Mouse (Mus musculus) embryonic facial prominence, embryonic 12.5 days (tissue): ENCODE data around the gene Cyp2d26. TPM values are rescaled to one million over a fixed set of nuclear protein-coding genes. Genes with fewer than 3 reads are reported as not detected.

Experiments used
- ATAC-seq: fragments of 200-750 bp; cut with Nextera tagmentation; 2 replicates; pipeline ENCODE4 v1.8.0; 2017; ENCODE audit not compliant: insufficient number of reproducible peaks, insufficient read depth, low FRiP score, low TSS enrichment
- H3K27ac ChIP-seq: fragments of 300-500 bp; sonication (generic); 2 replicates; pipeline ENCODE4 v1.5.1; 2016; ENCODE audit warnings: mild to moderate bottlenecking
- H3K27me3 ChIP-seq: fragments of 300-500 bp; sonication (generic); 2 replicates; pipeline ENCODE4 v1.6.1; 2016; ENCODE audit warnings: mild to moderate bottlenecking, moderate library complexity
- H3K36me3 ChIP-seq: fragments of 300-500 bp; sonication (generic); 2 replicates; pipeline ENCODE4 v1.6.1; 2016; ENCODE audit warnings: mild to moderate bottlenecking
- H3K4me1 ChIP-seq: fragments of 300-500 bp; sonication (generic); 2 replicates; pipeline ENCODE4 v1.6.1; 2016
- H3K4me2 ChIP-seq: fragments of 300-500 bp; sonication (generic); replicated peaks from 2 replicates; pipeline ENCODE4 v1.6.1; 2016; ENCODE audit warnings: mild to moderate bottlenecking, moderate library complexity
- H3K4me3 ChIP-seq: fragments of 300-500 bp; sonication (generic); 2 replicates; pipeline ENCODE4 v1.5.1; 2016; ENCODE audit warnings: mild to moderate bottlenecking
- H3K9ac ChIP-seq: fragments of 300-500 bp; sonication (generic); 2 replicates; pipeline ENCODE4 v1.6.1; 2016; ENCODE audit warnings: mild to moderate bottlenecking, moderate library complexity
- H3K9me3 ChIP-seq: fragments of 300-500 bp; sonication (generic); 2 replicates; pipeline ENCODE4 v1.6.1; 2016; ENCODE audit warnings: mild to moderate bottlenecking, moderate library complexity
- WGBS: fragments of 180-500 bp; shearing (Covaris S2); methylation state at CpG from one replicate; pipeline ENCODE4 v1.1.7; 2016; 5-methylcytosine and 5-hydroxymethylcytosine counted together
- polyA plus RNA-seq: library from polyadenylated mRNA; unstranded; fragments of >200 nt; fragmentation: Nextera tagmentation; extraction: Ambion mirVana; gene quantifications from 2 replicates; pipeline ENCODE4 v1.2.1, GENCODE M21; 2016

Gene Cyp2d26
- polyA plus RNA-seq, result not detected in 2 replicates

DNA sequence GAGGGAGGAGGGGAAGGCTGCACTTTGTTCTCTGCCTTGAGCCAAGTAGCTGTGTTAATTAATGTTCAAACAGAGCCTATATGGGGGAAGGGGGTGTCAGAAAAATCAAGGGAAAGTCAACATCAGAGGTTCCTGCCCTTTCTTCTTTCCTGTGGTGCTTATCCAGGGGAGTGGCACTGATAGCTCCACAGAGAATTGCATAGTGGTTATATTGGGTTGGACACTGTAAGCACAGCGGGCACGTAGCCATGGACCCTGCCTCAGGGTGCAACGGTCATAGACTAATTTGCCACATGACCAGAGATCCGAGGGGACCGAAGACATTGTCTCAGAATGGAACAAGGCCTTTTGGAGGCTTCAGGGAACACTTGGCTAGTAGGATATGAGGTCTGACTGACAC, at the start of gene Cyp2d26:
Cyp2d26 (minus strand) TSS at position 18 of the 400 bp plus-strand sequence.
- Histone ChIP-seq H3K4me3 (no peak within 1 kb of the TSS), H3K4me1 (no peaks in the 10 kb centered on the region), H3K27ac (no peak within 1 kb of the TSS), H3K9me3 (no peaks in the 10 kb centered on the region), H3K9ac (no peak within 1 kb of the TSS), H3K27me3 (no peaks in the 10 kb centered on the region), H3K4me2 (no peak within 1 kb of the TSS), H3K36me3 (no peaks in the 10 kb centered on the region)
- WGBS, result 84% methylated on average over 5 of the region's 5 CpGs
- ATAC-seq, result no peak

DNA sequence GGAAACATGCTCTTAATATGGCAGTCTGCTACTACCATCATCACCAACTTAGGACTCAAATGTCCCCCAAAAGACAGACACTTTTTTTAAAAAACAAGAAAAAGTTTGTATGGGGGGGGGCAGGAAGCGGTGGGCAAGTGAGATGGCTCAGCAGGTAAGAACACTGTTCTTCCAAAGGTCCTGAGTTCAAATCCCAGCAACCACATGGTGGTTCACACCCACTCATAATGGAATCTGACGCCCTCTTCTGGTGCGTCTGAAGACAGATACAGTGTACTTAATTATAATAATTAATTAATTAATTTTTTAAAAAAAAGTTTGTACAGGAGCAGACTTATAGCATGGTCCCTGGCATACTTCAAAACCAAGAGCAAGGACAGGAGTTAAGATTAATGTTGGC, 45.1 kb upstream of the Cyp2d26 start:
- Histone ChIP-seq H3K9ac (no peak overlapping the region), H3K36me3 (no peaks in the 10 kb centered on the region), H3K27me3 (no peaks in the 10 kb centered on the region), H3K9me3 (no peaks in the 10 kb centered on the region), H3K4me2 (no peak overlapping the region), H3K27ac (no peak overlapping the region), H3K4me1 (no peaks in the 10 kb centered on the region), H3K4me3 (no peak overlapping the region)
- ATAC-seq, result no peak
- WGBS, result 88% methylated on average over 3 of the region's 3 CpGs

DNA sequence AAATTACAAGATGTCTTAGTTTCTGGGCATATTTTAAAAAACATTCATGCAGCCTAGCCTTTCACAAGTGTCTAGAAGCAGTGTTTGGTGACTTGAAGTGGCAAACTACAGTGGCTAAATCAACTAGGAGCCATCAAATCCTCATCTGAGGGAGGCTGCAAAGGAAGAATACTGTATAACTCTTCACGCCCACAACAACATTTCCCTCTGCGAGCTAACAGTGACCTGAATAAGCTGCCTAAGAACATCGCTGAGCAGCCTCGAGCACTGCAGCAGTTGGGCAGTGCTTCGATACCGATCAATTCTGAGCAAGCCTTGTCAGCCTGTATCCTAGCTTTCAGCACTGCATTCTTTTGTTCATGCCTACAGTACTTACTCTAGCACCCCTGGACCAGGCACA, 35.8 kb upstream of the Cyp2d26 start:
- Histone ChIP-seq H3K4me3 (no peak overlapping the region), H3K9ac (no peak overlapping the region), H3K27ac (no peak overlapping the region), H3K9me3 (no peaks in the 10 kb centered on the region), H3K27me3 (no peaks in the 10 kb centered on the region), H3K36me3 (no peaks in the 10 kb centered on the region), H3K4me1 (no peaks in the 10 kb centered on the region), H3K4me2 (no peak overlapping the region)
- ATAC-seq, result no peak
- 85% methylated on average over 6 of the region's 6 CpGs for WGBS

DNA sequence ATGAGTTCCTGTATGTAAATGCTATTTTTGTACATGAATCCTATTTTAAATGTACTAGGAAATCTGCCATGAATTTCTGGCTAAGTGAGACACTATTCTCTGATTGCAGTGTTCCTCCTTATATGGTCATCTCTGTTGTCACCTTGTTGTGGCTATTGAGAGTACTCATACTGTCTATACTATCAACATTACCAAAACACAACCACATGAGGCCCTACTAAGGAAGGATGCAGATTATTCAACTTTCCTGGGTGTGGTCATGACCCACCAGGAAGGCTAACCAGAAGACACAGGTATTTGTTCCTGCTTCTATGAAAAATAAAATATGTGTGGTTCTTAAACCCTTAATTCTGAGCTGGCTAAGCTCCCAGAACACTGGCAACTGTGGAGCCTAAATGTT, 31.8 kb upstream of the Cyp2d26 start:
- Histone ChIP-seq H3K27ac (no peak overlapping the region), H3K27me3 (no peaks in the 10 kb centered on the region), H3K4me1 (peaks cover 10% of the 10 kb centered on the region), H3K36me3 (0 out of 2 replicates have a peak, but pooled peaks cover 6% of the 10 kb centered on the region), H3K4me3 (no peak overlapping the region), H3K9ac (no peak overlapping the region), H3K9me3 (no peaks in the 10 kb centered on the region), H3K4me2 (no peak overlapping the region)
- no peak for ATAC-seq

DNA sequence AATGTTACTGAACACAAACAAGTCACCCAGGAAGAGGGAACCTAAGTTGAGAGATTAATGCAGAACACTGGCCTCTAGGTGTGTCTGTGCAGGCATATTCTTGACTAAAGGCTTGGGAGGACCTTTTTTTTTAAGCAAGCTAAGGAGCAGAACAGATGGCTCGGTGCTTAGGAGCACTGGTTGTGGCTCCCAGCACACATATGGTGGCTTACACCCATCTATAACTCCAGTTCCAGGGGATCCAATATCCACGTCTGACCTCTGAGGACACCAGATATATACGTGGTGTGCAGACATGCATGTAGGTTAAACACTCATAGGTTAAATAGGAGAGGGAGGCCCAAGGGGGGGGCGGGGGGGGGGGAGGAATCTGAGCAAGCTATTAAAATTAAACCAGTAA, 28.3 kb upstream of the Cyp2d26 start:
- no peaks in the 10 kb centered on the region for H3K27me3 ChIP-seq
- H3K27ac ChIP-seq, result no peak overlapping the region
- ATAC-seq, result no peak
- peaks cover 11% of the 10 kb centered on the region; the same call in 1 of the 2 replicates for H3K36me3 ChIP-seq
- WGBS, result 71% methylated on average over 3 of the region's 4 CpGs
- H3K4me3 ChIP-seq, result no peak overlapping the region
- H3K9me3 ChIP-seq, result no peaks in the 10 kb centered on the region
- H3K4me2 ChIP-seq, result no peak overlapping the region
- H3K4me1 ChIP-seq, result peaks cover 10% of the 10 kb centered on the region
- H3K9ac ChIP-seq, result no peak overlapping the region

DNA sequence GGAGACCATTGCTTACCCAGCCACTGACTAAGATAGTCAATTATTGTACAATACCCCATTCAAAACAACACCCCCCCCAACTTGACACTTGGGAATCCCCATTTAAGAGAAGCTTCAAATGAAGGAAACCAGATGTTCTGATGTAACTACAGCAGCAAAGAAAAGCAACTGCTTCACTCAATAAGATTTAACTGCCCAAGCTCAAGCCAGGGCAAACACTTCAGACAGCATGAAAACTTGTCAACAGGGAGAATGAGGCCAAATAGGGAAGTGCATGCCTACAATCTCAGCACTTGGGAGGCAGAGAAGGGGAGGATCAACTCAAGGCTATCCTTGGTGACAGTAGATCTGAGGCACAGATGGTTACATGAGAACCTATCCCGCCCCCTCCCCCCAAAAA, 27.6 kb upstream of the Cyp2d26 start:
- Histone ChIP-seq H3K9me3 (no peaks in the 10 kb centered on the region), H3K9ac (no peak overlapping the region), H3K4me2 (no peak overlapping the region), H3K27ac (no peak overlapping the region), H3K4me3 (no peak overlapping the region), H3K36me3 (peaks cover 17% of the 10 kb centered on the region; the same call in 1 of the 2 replicates), H3K4me1 (peaks cover 10% of the 10 kb centered on the region), H3K27me3 (no peaks in the 10 kb centered on the region)
- ATAC-seq, result no peak
- WGBS, result 85% methylated on average over 1 of the region's 1 CpGs

DNA sequence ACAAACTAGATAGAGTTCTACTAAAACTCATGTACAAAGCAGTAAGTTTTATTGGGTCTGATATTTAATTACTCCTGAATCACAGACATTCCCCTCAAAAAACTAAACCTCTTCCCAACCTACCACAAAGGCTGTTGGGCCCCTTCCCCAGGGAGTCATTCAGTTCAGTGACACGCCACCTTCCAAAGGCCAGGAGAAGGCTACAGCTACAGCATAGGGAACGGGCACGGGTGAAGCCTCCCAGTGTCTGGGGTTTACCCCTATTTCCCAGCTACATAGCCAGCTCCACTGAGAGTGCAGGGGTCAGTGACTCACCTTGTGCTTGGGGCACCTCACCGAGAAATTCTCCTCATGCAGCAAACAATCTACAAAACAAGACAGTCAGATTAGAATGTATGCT, 21.2 kb upstream of the Cyp2d26 start:
- 84% methylated on average over 4 of the region's 4 CpGs for WGBS
- ATAC-seq, result no peak
- H3K36me3 ChIP-seq, result peaks cover 29% of the 10 kb centered on the region

DNA sequence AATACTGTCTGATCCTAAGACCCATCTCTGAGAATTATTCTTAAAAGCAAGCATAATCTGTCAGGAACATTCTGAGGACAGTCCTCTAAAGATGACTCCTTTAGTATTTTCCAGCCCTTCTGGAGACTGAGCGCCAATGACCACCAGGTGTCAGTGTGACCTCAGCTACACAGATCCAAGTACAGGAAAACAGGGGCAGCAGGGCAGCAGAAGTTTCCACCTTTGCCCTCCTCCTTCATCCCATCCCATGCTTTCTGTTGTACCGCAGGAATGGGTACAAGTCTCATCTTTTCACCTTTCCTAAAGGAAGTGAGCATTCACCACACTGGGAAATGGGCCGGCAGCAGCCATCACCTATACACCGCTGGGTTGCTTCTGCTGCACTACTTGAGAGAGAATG, 20.7 kb upstream of the Cyp2d26 start:
- 68% methylated on average over 4 of the region's 4 CpGs for WGBS
- Histone ChIP-seq H3K4me3 (no peak overlapping the region), H3K27ac (no peak overlapping the region), H3K9ac (no peak overlapping the region), H3K27me3 (no peaks in the 10 kb centered on the region), H3K4me1 (no peaks in the 10 kb centered on the region), H3K36me3 (peaks cover 30% of the 10 kb centered on the region), H3K9me3 (no peaks in the 10 kb centered on the region), H3K4me2 (no peak overlapping the region)
- ATAC-seq, result no peak

More for the DNA sequence above, 21.2 kb upstream of the Cyp2d26 start:
- H3K4me3 ChIP-seq, result no peak overlapping the region
- H3K27me3 ChIP-seq, result no peaks in the 10 kb centered on the region
- H3K9ac ChIP-seq, result no peak overlapping the region
- no peaks in the 10 kb centered on the region for H3K4me1 ChIP-seq
- H3K4me2 ChIP-seq, result no peak overlapping the region
- H3K9me3 ChIP-seq, result no peaks in the 10 kb centered on the region
- H3K27ac ChIP-seq, result no peak overlapping the region

DNA sequence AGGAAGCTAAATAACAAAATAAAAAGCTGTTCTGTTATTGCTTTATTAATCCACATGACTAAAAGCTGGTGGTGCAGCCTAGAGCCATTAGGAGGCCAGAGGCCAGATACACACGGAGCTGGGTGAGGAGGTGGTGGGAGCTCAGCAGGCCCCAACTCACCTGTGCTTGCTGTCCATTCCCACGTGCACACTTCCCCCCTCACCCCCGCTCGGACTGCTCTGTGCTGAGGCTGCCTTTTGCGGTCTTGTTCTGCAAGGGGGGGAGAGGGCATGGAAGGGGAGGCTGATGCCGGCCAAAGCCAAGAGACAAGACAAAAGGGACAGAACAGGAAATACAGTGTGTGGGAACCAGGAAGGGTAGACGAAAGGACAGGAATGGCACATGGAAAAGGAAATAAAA, 20.2 kb upstream of the Cyp2d26 start:
- no peaks in the 10 kb centered on the region for H3K4me1 ChIP-seq
- no peak overlapping the region for H3K4me3 ChIP-seq
- no peak overlapping the region for H3K4me2 ChIP-seq
- H3K36me3 ChIP-seq, result peaks cover 34% of the 10 kb centered on the region
- H3K27ac ChIP-seq, result no peak overlapping the region
- H3K9me3 ChIP-seq, result no peaks in the 10 kb centered on the region
- no peak for ATAC-seq
- H3K9ac ChIP-seq, result no peak overlapping the region
- 82% methylated on average over 7 of the region's 7 CpGs for WGBS
- no peaks in the 10 kb centered on the region for H3K27me3 ChIP-seq

DNA sequence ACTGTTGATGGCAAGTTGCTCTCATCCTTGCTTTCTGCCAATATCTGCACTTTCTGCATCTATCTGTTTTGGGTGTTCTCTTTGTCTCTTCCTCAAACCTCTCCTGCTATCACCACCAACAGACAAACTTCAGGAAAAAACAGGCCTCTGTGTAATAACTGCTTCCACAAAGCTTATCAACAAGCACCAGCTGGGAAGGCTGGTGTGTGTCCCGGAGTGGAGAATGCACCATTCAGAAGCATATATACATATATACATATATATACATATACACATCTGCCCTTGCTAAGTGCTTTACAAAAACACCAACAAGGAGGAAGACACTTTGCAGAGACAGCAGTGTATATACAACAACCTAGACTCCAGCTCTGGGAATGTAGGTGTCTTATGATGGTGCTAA, 16.5 kb upstream of the Cyp2d26 start:
- no peak for ATAC-seq
- Histone ChIP-seq H3K4me2 (no peak overlapping the region), H3K36me3 (peaks cover 23% of the 10 kb centered on the region), H3K27me3 (no peaks in the 10 kb centered on the region), H3K4me3 (no peak overlapping the region), H3K4me1 (no peaks in the 10 kb centered on the region), H3K9me3 (no peaks in the 10 kb centered on the region), H3K9ac (no peak overlapping the region), H3K27ac (no peak overlapping the region)
- WGBS, result 96% methylated on average over 1 of the region's 1 CpGs

DNA sequence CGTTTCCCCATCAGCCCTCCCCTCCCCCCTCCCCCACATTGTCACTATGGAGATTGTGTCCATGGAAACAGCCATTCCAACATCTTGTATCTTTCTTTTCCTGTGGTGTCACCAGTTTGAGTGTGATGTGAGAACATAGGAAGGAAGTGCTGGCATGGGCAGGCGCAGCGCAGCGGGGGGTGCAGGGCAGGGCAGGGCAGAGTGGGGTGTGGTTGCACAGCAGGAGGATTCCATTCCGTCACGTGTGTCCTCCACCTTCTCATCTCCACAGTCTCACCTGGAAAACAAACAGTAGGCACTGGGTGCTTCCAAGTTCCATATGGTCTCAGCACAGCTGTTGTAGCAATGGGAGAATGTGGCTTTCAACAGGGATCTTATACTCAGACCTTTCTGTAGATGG, 15.4 kb upstream of the Cyp2d26 start:
- Histone ChIP-seq H3K27ac (no peak overlapping the region), H3K4me2 (no peak overlapping the region), H3K27me3 (no peaks in the 10 kb centered on the region), H3K9me3 (no peaks in the 10 kb centered on the region), H3K4me3 (no peak overlapping the region), H3K4me1 (no peaks in the 10 kb centered on the region), H3K36me3 (peaks cover 18% of the 10 kb centered on the region), H3K9ac (no peak overlapping the region)
- WGBS, result 83% methylated on average over 6 of the region's 6 CpGs
- ATAC-seq, result no peak

DNA sequence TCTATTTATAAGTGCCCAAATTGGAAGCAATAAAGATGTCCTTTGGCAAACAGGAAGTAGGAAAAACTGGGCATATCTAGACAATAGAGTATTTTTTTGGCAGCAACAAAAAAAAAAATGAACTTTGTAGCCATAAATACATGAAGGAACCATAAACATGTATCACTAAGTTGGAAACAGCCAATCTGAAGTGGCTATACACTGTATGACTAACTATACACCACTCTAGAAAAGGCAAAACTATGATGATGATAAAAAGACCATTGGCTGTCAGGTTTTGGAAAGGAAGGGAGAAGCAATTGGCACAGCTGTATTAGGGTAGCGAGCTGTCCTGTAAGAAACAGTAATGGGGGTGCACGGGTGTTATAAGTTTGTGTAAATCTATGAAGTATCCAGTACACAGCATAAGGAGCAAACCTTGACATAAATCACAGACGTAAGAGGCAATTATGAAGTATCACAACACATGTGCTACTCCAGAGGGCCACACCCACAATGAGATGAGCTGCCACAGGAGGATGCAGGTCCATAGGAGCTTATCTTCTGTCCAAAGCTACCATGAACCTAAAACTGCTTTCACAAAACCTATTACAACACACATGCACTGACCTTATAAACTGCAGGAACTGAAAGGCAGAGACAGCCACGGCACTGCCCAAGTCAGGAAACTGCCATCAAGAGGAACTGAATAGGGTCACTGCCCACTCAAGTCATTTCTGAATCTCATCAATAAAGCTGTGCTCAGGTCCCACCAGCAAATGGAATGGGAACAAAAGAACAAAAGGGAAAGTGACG, 13.1 kb upstream of the Cyp2d26 start:
- Histone ChIP-seq H3K27me3 (no peaks in the 10 kb centered on the region), H3K4me1 (no peaks in the 10 kb centered on the region), H3K36me3 (peaks cover 12% of the 10 kb centered on the region; the same call in 1 of the 2 replicates), H3K4me3 (no peak overlapping the region), H3K9ac (no peak overlapping the region), H3K4me2 (no peak overlapping the region), H3K27ac (no peak overlapping the region), H3K9me3 (no peaks in the 10 kb centered on the region)
- WGBS, result 81% methylated on average over 5 of the region's 5 CpGs
- no peak for ATAC-seq
